Mouse (Mus musculus) neural tube, embryonic 13.5 days (tissue): ENCODE results near the gene Gm49369. TPM values are rescaled to one million over a fixed set of nuclear protein-coding genes. Genes with fewer than 3 reads are reported as not detected.

Experiments
- ATAC-seq: fragments of 200-750 bp; cut with Nextera tagmentation; 2 replicates; pipeline ENCODE4 v1.8.0; 2017; ENCODE audit warnings: low read depth, mild to moderate bottlenecking, moderate TSS enrichment, moderate library complexity
- H3K27ac ChIP-seq: fragments of 300-500 bp; sonication (generic); replicated peaks from 2 replicates; pipeline ENCODE4 v1.5.1; 2015; ENCODE audit warnings: moderate library complexity, mild to moderate bottlenecking, inconsistent platforms
- H3K27me3 ChIP-seq: fragments of 300-500 bp; sonication (generic); 2 replicates; pipeline ENCODE4 v1.6.1; 2015; ENCODE audit warnings: mild to moderate bottlenecking, inconsistent platforms
- H3K36me3 ChIP-seq: fragments of 300-500 bp; sonication (generic); 2 replicates; pipeline ENCODE4 v1.6.1; 2015; ENCODE audit warnings: mild to moderate bottlenecking, inconsistent platforms
- H3K4me1 ChIP-seq: fragments of 300-500 bp; sonication (generic); replicated peaks from 2 replicates; pipeline ENCODE4 v1.6.1; 2015; ENCODE audit warnings: inconsistent platforms
- H3K4me2 ChIP-seq: fragments of 300-500 bp; sonication (generic); 2 replicates; pipeline ENCODE4 v1.6.1; 2015; ENCODE audit warnings: inconsistent platforms, mild to moderate bottlenecking, moderate library complexity
- H3K4me3 ChIP-seq: fragments of 300-500 bp; sonication (generic); 2 replicates; pipeline ENCODE4 v1.5.1; 2015; ENCODE audit warnings: mild to moderate bottlenecking, inconsistent platforms
- H3K9ac ChIP-seq: fragments of 300-500 bp; sonication (generic); 2 replicates; pipeline ENCODE4 v1.6.1; 2015; ENCODE audit warnings: moderate library complexity, mild to moderate bottlenecking, inconsistent platforms
- H3K9me3 ChIP-seq: fragments of 300-500 bp; sonication (generic); 2 replicates; pipeline ENCODE4 v1.6.1; 2016; ENCODE audit warnings: inconsistent platforms
- WGBS: fragments of 180-500 bp; shearing (Covaris S2); methylation state at CpG from one replicate; pipeline ENCODE4 v1.1.7; 2015; 5-methylcytosine and 5-hydroxymethylcytosine counted together
- polyA plus RNA-seq: library from polyadenylated mRNA; unstranded; fragments of >200 nt; fragmentation: Nextera tagmentation; extraction: Ambion mirVana; gene quantifications from 2 replicates; pipeline ENCODE4 v1.2.1, GENCODE M21; 2015

The Gm49369 gene
- polyA plus RNA-seq, 1 experiment from 2014 or later = 1.9 TPM

DNA sequence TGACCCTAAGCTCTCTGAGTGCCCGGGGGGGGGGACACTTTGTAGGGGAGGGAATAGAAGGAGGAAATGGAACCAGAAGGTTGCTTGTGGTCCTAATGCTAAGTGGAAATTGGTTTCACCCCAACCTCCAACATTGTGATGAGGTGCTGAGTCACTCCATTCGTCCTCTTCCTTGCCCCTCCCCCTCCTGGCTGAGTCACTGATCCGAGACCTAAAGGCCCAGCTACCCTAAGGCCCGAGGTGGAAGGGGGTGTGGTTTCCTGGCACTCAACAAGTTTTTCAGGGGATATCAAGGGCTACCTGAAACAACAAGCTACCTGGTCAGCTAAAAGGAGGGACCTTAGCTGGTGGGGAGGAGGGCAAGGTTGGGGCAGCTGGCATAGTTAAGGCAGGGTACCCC lies 10.7 kb upstream of the Gm49369 start:
- no peak overlapping the region for H3K9ac ChIP-seq
- 27% methylated on average over 4 of the region's 4 CpGs for WGBS
- no peak overlapping the region for H3K4me3 ChIP-seq
- H3K36me3 ChIP-seq = no peaks in the 10 kb centered on the region
- no peaks in the 10 kb centered on the region for H3K27me3 ChIP-seq
- no peak for ATAC-seq
- H3K4me2 ChIP-seq = no peak overlapping the region
- H3K27ac ChIP-seq = no peak overlapping the region
- no peaks in the 10 kb centered on the region for H3K9me3 ChIP-seq
- H3K4me1 ChIP-seq = no peaks in the 10 kb centered on the region; the same call in 1 of the 2 replicates

DNA sequence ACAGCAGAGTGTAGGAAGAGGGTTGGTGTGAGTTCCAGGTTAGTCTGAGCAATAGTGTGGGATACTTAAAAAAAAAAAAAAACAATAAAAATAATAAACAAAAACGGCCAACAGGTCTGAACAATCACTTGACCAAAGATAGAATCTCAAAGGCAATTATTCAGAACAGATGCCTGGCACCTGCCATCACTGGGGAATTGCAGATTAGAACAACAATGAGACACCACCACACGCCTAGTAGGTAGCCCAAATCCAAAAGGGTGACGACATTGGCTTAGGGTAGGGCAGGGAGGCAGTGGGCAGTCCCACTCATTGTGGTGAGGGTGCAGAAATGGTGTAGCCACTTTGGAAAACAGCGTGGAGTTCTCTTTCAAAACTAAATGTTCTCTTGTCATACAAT lies 9.1 kb upstream of the Gm49369 start:
- Histone ChIP-seq H3K27me3 (no peaks in the 10 kb centered on the region), H3K4me2 (no peak overlapping the region), H3K36me3 (no peaks in the 10 kb centered on the region), H3K27ac (no peak overlapping the region), H3K9ac (no peak overlapping the region), H3K4me3 (no peak overlapping the region), H3K9me3 (no peaks in the 10 kb centered on the region), H3K4me1 (peaks cover 7% of the 10 kb centered on the region)
- 61% methylated on average over 4 of the region's 4 CpGs for WGBS
- no peak for ATAC-seq

GRCm38 (mm10) chr7:142391108-142391507 lies 8.6 kb upstream of the Gm49369 start:
- Histone ChIP-seq H3K27me3 (no peaks in the 10 kb centered on the region), H3K4me2 (no peak overlapping the region), H3K9me3 (no peaks in the 10 kb centered on the region), H3K9ac (no peak overlapping the region), H3K4me1 (peaks cover 12% of the 10 kb centered on the region), H3K36me3 (no peaks in the 10 kb centered on the region), H3K27ac (no peak overlapping the region), H3K4me3 (no peak overlapping the region)
- 79% methylated on average over 3 of the region's 3 CpGs for WGBS
- no peak for ATAC-seq

DNA sequence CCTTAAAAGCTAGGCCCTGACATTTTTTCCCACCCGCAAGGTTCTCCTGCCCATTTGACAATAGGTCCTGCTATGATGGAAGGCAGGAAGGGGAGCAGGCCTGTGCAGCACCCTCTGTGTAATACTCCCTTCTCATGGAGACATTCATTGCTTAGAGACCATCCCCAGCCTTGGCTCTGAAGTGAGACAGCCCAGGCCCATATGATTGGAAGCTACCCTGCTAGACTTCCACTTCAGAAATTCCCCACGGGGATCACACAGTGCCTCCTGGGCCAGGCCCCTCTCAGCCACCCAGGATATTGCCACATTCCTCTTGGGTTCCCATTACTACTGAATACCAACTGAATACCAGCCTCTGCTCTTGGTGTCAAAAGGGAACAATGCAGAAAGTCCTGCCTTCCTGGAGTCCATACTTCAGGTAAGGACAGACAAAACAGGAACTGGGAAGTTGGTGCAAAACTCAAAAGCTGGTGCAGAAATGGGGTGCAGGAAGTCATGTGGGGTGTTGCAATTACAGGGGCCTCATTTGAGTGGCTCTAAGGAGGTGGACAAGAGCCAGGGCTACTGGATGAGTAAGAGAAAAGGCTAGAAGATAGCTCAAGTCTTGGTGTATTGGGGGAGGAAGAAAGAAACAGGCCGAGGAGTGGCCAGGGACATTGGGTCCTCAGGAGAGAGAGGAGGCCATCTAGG lies 7.6 kb upstream of the Gm49369 start:
- Histone ChIP-seq H3K4me2 (no peak overlapping the region), H3K27me3 (no peaks in the 10 kb centered on the region), H3K4me1 (peaks cover 19% of the 10 kb centered on the region), H3K36me3 (peaks cover 6% of the 10 kb centered on the region), H3K4me3 (no peak overlapping the region), H3K27ac (no peak overlapping the region), H3K9ac (no peak overlapping the region), H3K9me3 (no peaks in the 10 kb centered on the region)
- 88% methylated on average over 3 of the region's 3 CpGs for WGBS
- no peak for ATAC-seq

DNA sequence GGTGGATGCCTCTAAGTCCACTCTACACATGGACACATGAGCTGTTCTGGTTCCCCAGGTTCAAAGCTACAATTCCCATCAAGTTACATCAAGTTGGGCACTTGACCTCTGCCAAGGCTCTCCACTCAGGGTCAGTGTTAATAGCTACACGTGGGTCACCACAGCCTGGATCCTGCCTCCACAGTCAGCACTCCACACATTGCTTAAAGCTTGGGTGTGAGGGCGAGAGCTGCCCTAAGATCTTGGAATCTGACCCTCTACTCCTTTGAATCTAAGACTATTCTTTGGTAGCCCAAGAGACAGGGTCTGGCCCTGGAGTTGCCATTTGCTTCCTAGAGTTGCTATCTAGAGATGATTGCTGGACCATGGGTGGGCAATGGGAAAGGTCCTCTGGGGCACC lies 6.3 kb upstream of the Gm49369 start:
- no peak overlapping the region for H3K27ac ChIP-seq
- 97% methylated on average over 2 of the region's 2 CpGs for WGBS
- no peaks in the 10 kb centered on the region for H3K27me3 ChIP-seq
- no peak overlapping the region for H3K4me2 ChIP-seq
- peaks cover 19% of the 10 kb centered on the region for H3K4me1 ChIP-seq
- peaks cover 20% of the 10 kb centered on the region for H3K36me3 ChIP-seq
- no peak overlapping the region for H3K9ac ChIP-seq
- H3K4me3 ChIP-seq = no peak overlapping the region
- H3K9me3 ChIP-seq = no peaks in the 10 kb centered on the region
- no peak for ATAC-seq

DNA sequence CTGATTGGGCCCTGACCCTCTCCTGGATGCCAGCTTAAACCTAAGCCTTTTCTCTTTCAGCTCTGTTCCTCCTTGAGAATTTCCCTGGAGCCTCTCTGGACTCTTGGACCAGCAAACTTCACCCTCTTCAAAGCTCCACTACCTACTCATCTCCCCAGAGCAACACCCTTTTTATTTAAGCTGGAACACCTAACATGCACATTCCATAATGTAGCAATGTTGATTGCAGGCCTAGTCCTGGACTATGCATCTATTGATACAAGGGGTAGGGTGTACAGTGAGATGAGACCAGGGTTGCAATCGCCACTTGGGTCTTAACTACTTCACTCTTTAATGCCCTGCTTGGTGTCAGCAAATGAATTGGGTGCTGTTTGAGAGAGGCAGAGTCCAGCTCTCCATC lies 5.7 kb upstream of the Gm49369 start:
- Histone ChIP-seq H3K4me1 (peaks cover 19% of the 10 kb centered on the region), H3K4me3 (peak overlapping the region; percentile 92), H3K27me3 (no peaks in the 10 kb centered on the region), H3K4me2 (peak overlapping the region; percentile 95), H3K36me3 (peaks cover 25% of the 10 kb centered on the region), H3K9ac (peak overlapping the region; percentile 52; the same call in 1 of the 2 replicates), H3K27ac (peak overlapping the region; percentile 68), H3K9me3 (no peaks in the 10 kb centered on the region)
- WGBS = 96% methylated on average over 1 of the region's 1 CpGs
- peak; percentile 32 for ATAC-seq

DNA sequence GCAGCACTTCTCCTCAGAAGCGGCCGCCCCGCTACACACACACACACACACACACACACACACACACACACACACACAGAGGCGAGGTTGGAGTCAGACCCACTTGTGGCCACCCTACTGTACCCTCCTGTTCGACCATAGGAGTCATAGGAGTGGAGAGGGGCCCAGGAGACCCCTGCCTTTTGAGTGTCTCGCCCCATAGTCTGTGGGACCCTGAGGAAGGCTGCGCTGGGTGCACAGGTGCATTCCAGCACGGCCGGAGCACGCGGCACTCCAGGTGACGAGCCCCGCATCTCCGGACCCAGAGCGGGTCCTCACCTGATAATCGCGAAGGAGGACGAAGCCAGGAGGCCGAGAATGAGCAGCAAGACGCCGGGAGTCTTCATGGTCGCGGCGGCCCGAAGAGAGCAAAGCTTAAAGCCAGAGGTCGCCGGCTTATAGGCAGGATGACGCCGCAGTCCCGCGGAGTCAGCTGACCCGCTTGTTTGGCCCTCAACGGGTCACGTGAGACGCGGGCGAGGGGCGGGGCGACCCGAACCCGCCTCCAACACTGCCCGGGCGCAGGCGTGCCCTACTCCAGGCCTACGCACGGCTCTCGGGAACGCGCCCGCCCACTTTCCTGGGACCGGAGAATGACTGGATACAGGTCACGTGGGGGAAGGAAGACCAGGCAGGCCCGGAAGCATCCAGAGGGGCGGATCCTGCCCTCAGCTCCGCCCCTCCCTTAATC lies 5.1 kb upstream of the Gm49369 start, which contains the start of gene Ctsd:
Ctsd (minus strand) TSS at position 620 of the 730 bp plus-strand sequence.
- peak within 1 kb of the TSS; percentile 92 for H3K4me3 ChIP-seq
- peak within 1 kb of the TSS; percentile 95 for H3K4me2 ChIP-seq
- ATAC-seq = peak; percentile 98
- peaks cover 19% of the 10 kb centered on the region for H3K4me1 ChIP-seq
- peak within 1 kb of the TSS; percentile 89 for H3K9ac ChIP-seq
- no peaks in the 10 kb centered on the region for H3K9me3 ChIP-seq
- peak within 1 kb of the TSS; percentile 76 for H3K27ac ChIP-seq
- H3K36me3 ChIP-seq = peaks cover 31% of the 10 kb centered on the region
- H3K27me3 ChIP-seq = no peaks in the 10 kb centered on the region
- WGBS = under 1% methylated on average over 55 of the region's 55 CpGs

DNA sequence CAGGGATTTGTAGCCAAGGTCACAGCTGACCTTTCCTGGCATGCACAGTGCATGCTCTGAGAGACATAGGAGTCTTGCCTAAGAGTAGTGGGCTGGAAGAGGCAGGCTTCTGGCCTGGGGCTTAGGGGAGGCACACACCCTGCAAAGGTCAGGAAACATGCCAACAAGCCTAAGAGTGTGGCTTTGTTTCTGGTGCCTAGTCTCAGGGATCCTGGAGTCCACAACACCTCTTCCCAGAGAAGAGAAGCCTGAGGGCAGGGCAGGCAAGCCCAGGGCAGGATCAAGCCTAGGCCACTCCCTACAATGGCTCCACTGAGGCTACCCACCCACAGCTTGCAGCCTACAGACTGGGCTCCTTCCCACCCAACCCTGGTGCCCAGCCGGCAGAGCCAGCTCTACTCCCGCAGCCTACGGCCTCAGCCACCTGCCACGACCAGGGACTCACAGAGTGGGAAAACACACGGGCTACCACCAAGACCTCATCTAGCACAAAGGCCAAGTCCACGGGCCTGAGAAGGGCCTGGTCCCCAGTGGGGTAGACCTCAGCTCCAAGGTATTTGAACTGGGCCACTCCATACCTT lies 4.2 kb upstream of the Gm49369 start:
- Histone ChIP-seq H3K9me3 (no peaks in the 10 kb centered on the region), H3K36me3 (peaks cover 40% of the 10 kb centered on the region), H3K4me1 (peaks cover 19% of the 10 kb centered on the region), H3K27me3 (no peaks in the 10 kb centered on the region), H3K27ac (peak overlapping the region; percentile 76; the same call in 1 of the 2 replicates), H3K4me3 (peak overlapping the region; percentile 92), H3K9ac (peak overlapping the region; percentile 89), H3K4me2 (peak overlapping the region; percentile 95)
- 62% methylated on average over 6 of the region's 6 CpGs for WGBS
- no peak for ATAC-seq

DNA sequence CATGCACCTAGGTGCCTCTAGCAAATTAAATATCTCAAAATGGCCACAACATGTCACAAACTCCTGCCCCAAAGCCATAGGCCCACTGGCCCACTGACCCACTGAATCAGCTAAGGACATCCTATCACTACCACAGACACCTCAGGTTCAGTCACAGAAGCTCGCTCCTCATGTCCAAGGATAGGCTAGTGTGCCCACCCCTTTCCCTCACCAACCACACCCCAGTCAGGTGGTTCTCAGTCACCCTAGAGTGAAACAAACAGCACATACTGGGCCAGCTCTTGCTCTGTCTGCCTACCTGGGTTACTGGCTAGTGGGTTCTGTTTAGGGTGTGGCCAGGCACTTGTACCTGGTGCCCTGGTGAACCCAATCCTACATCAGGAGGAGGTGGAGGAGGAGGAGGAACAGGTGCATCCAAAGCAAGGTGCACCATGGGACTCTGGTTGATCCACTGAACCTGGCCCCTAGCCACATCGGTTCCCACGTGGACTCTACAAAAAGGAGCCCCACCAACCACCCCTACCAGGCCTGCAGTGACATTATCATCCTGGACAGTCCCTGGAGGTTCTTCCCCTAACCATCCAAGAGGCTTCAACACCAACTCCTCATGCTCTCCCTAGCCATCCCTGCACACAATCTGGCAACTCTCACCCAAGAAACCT lies 3.4 kb upstream of the Gm49369 start:
- H3K4me1 ChIP-seq = peaks cover 19% of the 10 kb centered on the region
- no peak for ATAC-seq
- H3K27me3 ChIP-seq = no peaks in the 10 kb centered on the region
- peak overlapping the region; percentile 92 for H3K4me3 ChIP-seq
- whole genome bisulfite sequencing = 88% methylated on average over 3 of the region's 3 CpGs
- peak overlapping the region; percentile 95 for H3K4me2 ChIP-seq
- peaks cover 49% of the 10 kb centered on the region for H3K36me3 ChIP-seq
- H3K9ac ChIP-seq = peak overlapping the region; percentile 89
- H3K9me3 ChIP-seq = no peaks in the 10 kb centered on the region
- H3K27ac ChIP-seq = no peak overlapping the region

GRCm38 (mm10) chr7:142384306-142384705 lies 1.8 kb upstream of the Gm49369 start:
- H3K27me3 ChIP-seq = no peaks in the 10 kb centered on the region
- no peak overlapping the region for H3K9ac ChIP-seq
- H3K36me3 ChIP-seq = peaks cover 64% of the 10 kb centered on the region
- WGBS = 81% methylated on average over 10 of the region's 10 CpGs
- no peak overlapping the region for H3K27ac ChIP-seq
- no peaks in the 10 kb centered on the region for H3K9me3 ChIP-seq
- no peak overlapping the region for H3K4me3 ChIP-seq
- peaks cover 19% of the 10 kb centered on the region for H3K4me1 ChIP-seq
- H3K4me2 ChIP-seq = no peak overlapping the region
- no peak for ATAC-seq

DNA sequence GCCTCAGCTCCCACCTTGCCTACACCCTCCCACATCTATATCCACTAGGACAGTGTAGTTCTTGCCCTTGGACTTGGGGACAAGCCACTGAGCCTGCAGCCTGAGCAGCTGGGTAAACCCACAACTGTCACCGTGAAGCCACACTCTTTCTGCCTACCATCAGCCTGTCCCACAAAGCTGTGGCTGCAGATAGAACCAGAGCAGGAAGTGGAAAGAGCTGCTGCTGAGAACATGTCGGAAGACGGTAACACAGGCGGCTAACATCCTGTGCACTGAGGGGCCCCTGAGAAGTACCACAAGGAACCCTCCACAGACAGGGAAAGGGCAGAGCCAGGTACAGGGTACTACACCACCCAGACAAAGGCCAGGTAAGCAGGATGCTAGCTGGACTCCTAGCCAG lies 1.3 kb downstream of the Gm49369 start:
- Histone ChIP-seq H3K4me3 (no peak overlapping the region), H3K27me3 (no peaks in the 10 kb centered on the region), H3K4me2 (no peak overlapping the region), H3K9me3 (no peaks in the 10 kb centered on the region), H3K27ac (no peak overlapping the region), H3K36me3 (peaks cover 96% of the 10 kb centered on the region), H3K9ac (no peak overlapping the region), H3K4me1 (peaks cover 8% of the 10 kb centered on the region)
- 91% methylated on average over 4 of the region's 4 CpGs for WGBS
- no peak for ATAC-seq

- Histone ChIP-seq H3K27me3 (peaks cover 7% of the 10 kb centered on the region; the same call in 1 of the 2 replicates), H3K4me3 (no peak overlapping the region), H3K36me3 (peaks cover 97% of the 10 kb centered on the region), H3K27ac (no peak overlapping the region), H3K9ac (no peak overlapping the region), H3K4me2 (no peak overlapping the region), H3K9me3 (no peaks in the 10 kb centered on the region), H3K4me1 (no peaks in the 10 kb centered on the region)
- ATAC-seq = no peak
- WGBS = 84% methylated on average over 6 of the region's 6 CpGs
These were observed 3.3 kb downstream of the Gm49369 start for GRCm38 (mm10) chr7:142379186-142379585.
